Mouse (Mus musculus) liver, embryonic 14.5 days (tissue): ENCODE measurements around the gene Pbx2. TPM values are rescaled to one million over a fixed set of nuclear protein-coding genes. Genes with fewer than 3 reads are reported as not detected.

Experiments
- ATAC-seq: fragments of 200-750 bp; cut with Nextera tagmentation; 2 replicates; pipeline ENCODE4 v1.8.0; 2017; ENCODE audit warnings: moderate number of reproducible peaks, mild to moderate bottlenecking, moderate library complexity; ENCODE audit not compliant: insufficient read depth
- DNase-seq, 3 experiments: peaks; one replicate each; pipeline ENCODE4 v3.0.0-alpha.2; 2012 to 2013; ENCODE audit warnings: low read depth in 3 of 3, low spot score in 3 of 3
- H3K27ac ChIP-seq: fragments of 300-500 bp; sonication (generic); 2 replicates; pipeline ENCODE4 v1.5.1; 2014; ENCODE audit warnings: moderate library complexity, mild to moderate bottlenecking, control low read depth, inconsistent platforms
- H3K27me3 ChIP-seq: fragments of 300-500 bp; sonication (generic); 2 replicates; pipeline ENCODE4 v1.6.1; 2014; ENCODE audit warnings: mild to moderate bottlenecking, low read length, moderate library complexity; ENCODE audit not compliant: control insufficient read depth, insufficient read depth
- H3K36me3 ChIP-seq: fragments of 300-500 bp; sonication (generic); replicated peaks from 2 replicates; pipeline ENCODE4 v1.6.1; 2014; ENCODE audit warnings: low read depth; ENCODE audit not compliant: control insufficient read depth, insufficient read depth
- H3K4me1 ChIP-seq, 2 experiments: fragments of 200-500 bp in 1 of 2; fragments of 300-500 bp in 1 of 2; sonication (generic) in 1 of 2; replicated peaks; 2 replicates each; pipeline ENCODE4 v1.6.1; 2012 to 2014; ENCODE audit warnings: antibody characterized with exemption in 1 of 2, inconsistent platforms in 1 of 2, low read length in 1 of 2; ENCODE audit not compliant: control insufficient read depth in 2 of 2, insufficient read depth in 2 of 2
- H3K4me2 ChIP-seq: fragments of 300-500 bp; sonication (generic); 2 replicates; pipeline ENCODE4 v1.6.1; 2014; ENCODE audit warnings: low read depth, mild to moderate bottlenecking, control low read depth, moderate library complexity
- H3K4me3 ChIP-seq, 2 experiments: fragments of 200-500 bp in 1 of 2; fragments of 300-500 bp in 1 of 2; sonication (generic) in 1 of 2; 2 replicates each; pipeline ENCODE4 v1.5.1; 2012 to 2014; ENCODE audit warnings: low read depth in 2 of 2, low read length in 2 of 2, mild to moderate bottlenecking in 2 of 2, control low read depth in 1 of 2, inconsistent platforms in 1 of 2, moderate library complexity in 1 of 2; ENCODE audit not compliant: insufficient read depth in 1 of 2
- H3K9ac ChIP-seq: fragments of 300-500 bp; sonication (generic); replicated peaks from 2 replicates; pipeline ENCODE4 v1.6.1; 2014; ENCODE audit warnings: mild to moderate bottlenecking, control low read depth, moderate library complexity
- H3K9me3 ChIP-seq: fragments of 300-500 bp; sonication (generic); 2 replicates; pipeline ENCODE4 v1.6.1; 2016; ENCODE audit warnings: low read length, mixed read lengths; ENCODE audit not compliant: control insufficient read depth
- CTCF ChIP-seq: IDR thresholded peaks from 2 replicates; pipeline ENCODE4 v1.5.1; 2016; ENCODE audit warnings: antibody characterized with exemption, low read depth, control low read depth
- EP300 ChIP-seq: IDR thresholded peaks from 2 replicates; pipeline ENCODE4 v1.6.1; 2016; ENCODE audit warnings: antibody characterized with exemption, low read depth
- WGBS: fragments of 180-500 bp; shearing (Covaris S2); extraction: QIAGEN DNeasy Blood & Tissue Kit; methylation state at CpG from one replicate; pipeline ENCODE4 v1.1.7; 2014; ENCODE audit not compliant: insufficient replicate concordance; 5-methylcytosine and 5-hydroxymethylcytosine counted together
- polyA plus RNA-seq, 2 experiments: library from polyadenylated mRNA; depleted of rRNA in 1 of 2; stranded (reverse) in 1 of 2; unstranded in 1 of 2; fragments of >200 nt; fragmentation: Nextera tagmentation in 1 of 2; extraction: Ambion mirVana in 1 of 2; gene quantifications; 2 replicates each; pipeline versions ENCODE4 v1.2.1 to v1.2.3; 2012 to 2014

Gene Pbx2
- polyA plus RNA-seq, 2 experiments, result 2.7 to 22.7 TPM

DNA sequence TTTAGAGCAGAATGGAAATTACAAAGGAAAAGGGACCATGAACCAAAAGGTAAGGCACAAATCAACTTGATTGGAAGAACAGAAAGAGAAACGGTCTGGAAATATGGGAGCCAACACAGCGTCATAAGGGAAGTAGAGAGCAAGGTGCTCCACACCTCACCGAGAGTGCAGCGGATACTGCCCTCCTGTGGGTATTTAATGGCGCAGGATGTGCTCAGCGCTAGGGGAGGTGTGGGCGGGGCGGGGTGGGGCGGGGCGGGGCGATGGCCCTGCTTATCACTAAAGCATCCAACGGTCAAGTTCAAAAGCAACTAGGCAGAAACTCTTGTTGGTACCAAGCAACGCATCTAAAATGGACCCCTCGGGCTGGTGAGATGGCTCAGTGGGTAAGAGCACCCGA is 31.2 kb upstream of the Pbx2 start:
- Histone ChIP-seq H3K4me3 (no peak overlapping the region), H3K9ac (no peak overlapping the region), H3K4me1 (peaks cover 3 to 4% of the 10 kb centered on the region in 2 experiments; a peak in 3 of 4 replicates), H3K27me3 (no peaks in the 10 kb centered on the region), H3K9me3 (no peaks in the 10 kb centered on the region), H3K27ac (no peak overlapping the region), H3K4me2 (no peak overlapping the region), H3K36me3 (no peaks in the 10 kb centered on the region)
- ATAC-seq (peak; percentile 55; the same call in 1 of the 2 replicates), DNase-seq (peak in 1 of 3 experiments; percentile 20)
- TF ChIP-seq CTCF (peak; percentile 46), EP300 (no peak)
- WGBS, result 15% methylated on average over 15 of the region's 15 CpGs

DNA sequence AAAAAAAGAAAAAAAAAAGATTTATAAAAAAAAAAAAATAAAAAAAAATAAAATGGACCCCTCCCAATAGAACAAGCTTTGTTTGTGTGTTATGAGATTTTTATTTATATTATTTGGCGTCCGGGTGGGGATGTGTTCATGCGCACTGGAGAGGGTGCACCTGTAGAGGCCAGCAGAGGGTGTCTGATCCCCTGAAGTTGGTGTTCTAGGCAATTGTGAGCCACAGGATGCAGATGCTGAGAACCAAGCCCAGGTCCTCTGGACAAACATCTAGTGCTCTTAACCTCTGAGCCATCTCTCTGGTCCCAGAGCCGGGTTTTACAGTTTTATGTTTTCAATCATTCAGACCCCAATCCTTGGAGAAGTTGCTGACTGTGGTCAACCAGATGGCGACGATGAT is 30.6 kb upstream of the Pbx2 start:
- no peak overlapping the region for H3K4me3 ChIP-seq
- no peak overlapping the region for H3K27ac ChIP-seq
- no peak for ATAC-seq

GRCm38 (mm10) chr17:34561200-34561599 is 29.9 kb upstream of the Pbx2 start:
- WGBS, result 18% methylated on average over 8 of the region's 8 CpGs
- Histone ChIP-seq H3K4me3 (no peak overlapping the region), H3K4me2 (peak overlapping the region; percentile 33; the same call in 1 of the 2 replicates), H3K9me3 (no peaks in the 10 kb centered on the region), H3K4me1 (peaks cover 3 to 4% of the 10 kb centered on the region in 2 experiments; a peak in 3 of 4 replicates), H3K27ac (no peak overlapping the region), H3K36me3 (no peaks in the 10 kb centered on the region), H3K9ac (no peak overlapping the region), H3K27me3 (no peaks in the 10 kb centered on the region)
- TF ChIP-seq EP300 (no peak), CTCF (no peak)
- no peak for ATAC-seq
- DNase-seq, result peak in 1 of 3 experiments; percentile 7

More for the DNA sequence above, 30.6 kb upstream of the Pbx2 start:
- TF ChIP-seq CTCF (no peak), EP300 (no peak)
- Histone ChIP-seq H3K9me3 (no peaks in the 10 kb centered on the region), H3K36me3 (no peaks in the 10 kb centered on the region), H3K4me2 (no peak overlapping the region), H3K4me1 (peaks cover 3 to 4% of the 10 kb centered on the region in 2 experiments; a peak in 3 of 4 replicates), H3K27me3 (no peaks in the 10 kb centered on the region), H3K9ac (no peak overlapping the region)
- no peak for DNase-seq
- WGBS, result 79% methylated on average over 6 of the region's 6 CpGs

DNA sequence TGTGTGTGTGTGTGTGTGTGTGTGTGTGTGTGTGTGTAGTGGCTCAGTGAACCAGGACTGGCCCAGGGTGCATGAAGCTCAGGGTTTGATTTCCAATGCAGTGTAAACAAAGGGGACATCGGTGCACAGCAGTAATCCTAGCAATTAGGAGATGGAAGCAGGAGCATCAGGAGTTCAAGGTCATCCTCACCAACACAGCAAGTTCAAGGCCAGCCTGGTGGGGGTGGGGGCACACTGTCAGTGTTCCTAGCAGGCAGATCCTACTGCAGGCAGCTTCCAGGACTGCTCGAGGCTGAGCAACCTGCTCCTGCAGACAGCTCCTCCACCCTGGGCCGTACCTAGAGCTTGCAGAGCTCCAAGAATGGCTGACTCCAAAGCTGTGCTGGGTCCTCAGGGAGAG is 28.5 kb upstream of the Pbx2 start:
- no peak overlapping the region for H3K27ac ChIP-seq
- TF ChIP-seq CTCF, result no peak
- TF ChIP-seq EP300, result no peak
- no peaks in the 10 kb centered on the region for H3K9me3 ChIP-seq
- H3K9ac ChIP-seq, result no peak overlapping the region
- no peaks in the 10 kb centered on the region for H3K36me3 ChIP-seq
- H3K4me3 ChIP-seq, result no peak overlapping the region
- no peaks in the 10 kb centered on the region; the same call in 1 of the 2 replicates for H3K27me3 ChIP-seq
- DNase-seq (no peak), ATAC-seq (no peak)
- WGBS, result 41% methylated on average over 3 of the region's 3 CpGs
- peaks cover 3 to 4% of the 10 kb centered on the region in 2 experiments; a peak in 3 of 4 replicates for H3K4me1 ChIP-seq
- H3K4me2 ChIP-seq, result no peak overlapping the region

GRCm38 (mm10) chr17:34563354-34563753 is 27.7 kb upstream of the Pbx2 start:
- H3K27me3 ChIP-seq, result no peaks in the 10 kb centered on the region; the same call in 1 of the 2 replicates
- H3K4me3 ChIP-seq, result no peak overlapping the region
- H3K9me3 ChIP-seq, result no peaks in the 10 kb centered on the region
- H3K27ac ChIP-seq, result no peak overlapping the region
- WGBS, result 69% methylated on average over 11 of the region's 11 CpGs
- H3K4me1 ChIP-seq, result peaks cover 3 to 4% of the 10 kb centered on the region in 2 experiments; a peak in 3 of 4 replicates
- DNase-seq (no peak), ATAC-seq (no peak)
- H3K9ac ChIP-seq, result no peak overlapping the region
- H3K4me2 ChIP-seq, result no peak overlapping the region
- TF ChIP-seq EP300 (no peak), CTCF (no peak)
- H3K36me3 ChIP-seq, result no peaks in the 10 kb centered on the region
